Mouse (Mus musculus): Measurements from ENCODE around the gene C130032M10Rik. TPM values are rescaled to one million over a fixed set of nuclear protein-coding genes. Genes with fewer than 3 reads are reported as not detected.

C130032M10Rik gene
- total RNA-seq, 1 experiment = 1.8 TPM

DNA sequence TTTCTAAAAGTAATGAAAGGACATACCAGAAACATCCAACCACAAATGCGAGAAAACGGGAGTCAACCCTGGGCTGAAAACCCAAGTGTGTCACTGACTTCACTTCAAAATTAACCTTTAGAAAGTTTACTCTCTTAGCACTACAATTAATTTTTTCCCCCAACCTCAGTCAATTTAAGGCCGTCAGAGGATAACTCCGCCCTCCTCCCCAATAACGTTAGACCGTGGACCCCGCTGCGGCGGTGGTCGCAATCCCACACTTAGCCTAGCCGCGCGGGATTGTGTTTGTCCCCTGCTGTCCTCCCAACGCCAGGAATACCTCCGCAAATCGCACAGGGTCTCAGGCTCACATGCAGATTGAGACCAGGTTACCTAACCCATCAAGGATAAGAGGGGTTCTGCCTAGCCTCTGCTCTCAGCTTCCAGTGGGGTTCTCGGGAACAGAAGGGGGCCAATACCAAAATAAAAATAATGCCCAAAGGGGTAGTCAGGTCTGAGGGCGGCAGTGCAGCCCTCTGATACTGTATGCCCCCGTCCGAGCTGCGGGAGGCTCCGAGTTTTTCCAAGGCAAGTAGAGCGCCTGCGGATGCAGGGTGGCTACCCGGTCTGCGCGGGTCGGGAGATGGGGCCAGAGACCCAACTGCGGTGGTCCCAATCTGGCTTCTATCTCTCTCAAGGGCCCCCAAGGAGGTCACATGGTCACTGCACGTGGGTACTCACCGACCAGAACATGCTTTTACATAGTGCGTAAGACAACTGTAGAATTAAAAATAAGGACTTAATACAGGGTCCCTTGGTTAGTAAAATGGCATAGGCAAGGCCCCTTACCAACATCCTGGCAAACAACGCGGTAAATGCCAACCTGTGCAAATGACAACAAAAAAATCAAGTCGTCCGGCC is 45.5 kb downstream of the C130032M10Rik start:
- TF ChIP-seq CHD2 (IDR thresholded peaks at IDR 0.05; ENCODE audit: low read depth, low read length) = no peak
- TF ChIP-seq ZNF384 (IDR thresholded peaks at IDR 0.05; ENCODE audit: low read depth, low read length) = no peak
- no peak for TF ChIP-seq HCFC1 (IDR thresholded peaks at IDR 0.05; ENCODE audit: borderline replicate concordance, insufficient read depth, low read length)
- TF ChIP-seq ZC3H11A (IDR thresholded peaks at IDR 0.05; ENCODE audit: borderline replicate concordance, low read depth, low read length) = no peak
- no peak for TF ChIP-seq MAFK (IDR thresholded peaks at IDR 0.05; ENCODE audit: insufficient read depth, low read depth, low read length)
- H3K27ac ChIP-seq (ENCODE audit: insufficient read depth, low read depth, low read length, poor library complexity, severe bottlenecking) = peak overlapping the region; percentile 100; the same call in 1 of the 2 replicates
- H3K9me3 ChIP-seq (ENCODE audit: control insufficient read depth, insufficient read depth, low read depth, low read length) = no peaks in the 10 kb centered on the region
- H3K4me1 ChIP-seq (ENCODE audit: control insufficient read depth in 2 of 2, insufficient read depth in 2 of 2, low read length in 2 of 2, poor library complexity in 1 of 2) = peaks cover 2 to 5% of the 10 kb centered on the region in 2 experiments
- no peak for DNase-seq (ENCODE audit: low read depth, low spot score)
- H3K9ac ChIP-seq (ENCODE audit: insufficient read depth, low read depth, low read length, poor library complexity, severe bottlenecking) = peak overlapping the region; percentile 99
- peak overlapping the region; percentile 91 to 99 for H3K4me3 ChIP-seq (ENCODE audit: insufficient read depth in 1 of 2, low read depth in 1 of 2, low read length in 2 of 2, poor library complexity in 1 of 2, severe bottlenecking in 1 of 2)
- H3K36me3 ChIP-seq (ENCODE audit: control insufficient read depth, insufficient read depth, low read length, poor library complexity, severe bottlenecking) = peaks cover 29% of the 10 kb centered on the region
- in situ Hi-C loops (cut with MboI; ENCODE audit: low sequenced_read_pairs in 2 of 2, unreplicated experiment in 2 of 2) = no loop called here

GRCm38 (mm10) chr9:114561671-114561971 is 46.1 kb downstream of the C130032M10Rik start:
- peak overlapping the region; percentile 100; the same call in 1 of the 2 replicates for H3K27ac ChIP-seq (ENCODE audit: insufficient read depth, low read depth, low read length, poor library complexity, severe bottlenecking)
- no peaks in the 10 kb centered on the region for H3K9me3 ChIP-seq (ENCODE audit: control insufficient read depth, insufficient read depth, low read depth, low read length)
- H3K4me1 ChIP-seq (ENCODE audit: control insufficient read depth in 2 of 2, insufficient read depth in 2 of 2, low read length in 2 of 2, poor library complexity in 1 of 2) = peaks cover 5% of the 10 kb centered on the region in 2 experiments
- DNase-seq (ENCODE audit: low read depth, low spot score) = no peak
- peak overlapping the region; percentile 99 for H3K9ac ChIP-seq (ENCODE audit: insufficient read depth, low read depth, low read length, poor library complexity, severe bottlenecking)
- H3K4me3 ChIP-seq (ENCODE audit: insufficient read depth in 1 of 2, low read depth in 1 of 2, low read length in 2 of 2, poor library complexity in 1 of 2, severe bottlenecking in 1 of 2) = peak overlapping the region; percentile 91 to 99
- peaks cover 29% of the 10 kb centered on the region for H3K36me3 ChIP-seq (ENCODE audit: control insufficient read depth, insufficient read depth, low read length, poor library complexity, severe bottlenecking)
- TF ChIP-seq CHD2 (IDR thresholded peaks at IDR 0.05; ENCODE audit: low read depth, low read length) (no peak), ZC3H11A (IDR thresholded peaks at IDR 0.05; ENCODE audit: borderline replicate concordance, low read depth, low read length) (no peak), HCFC1 (IDR thresholded peaks at IDR 0.05; ENCODE audit: borderline replicate concordance, insufficient read depth, low read length) (no peak), MAFK (IDR thresholded peaks at IDR 0.05; ENCODE audit: insufficient read depth, low read depth, low read length) (no peak), ZNF384 (IDR thresholded peaks at IDR 0.05; ENCODE audit: low read depth, low read length) (no peak)
- in situ Hi-C loops (cut with MboI; ENCODE audit: low sequenced_read_pairs in 2 of 2, unreplicated experiment in 2 of 2) = no loop called here

GRCm38 (mm10) chr9:114562031-114562918 is 46.8 kb downstream of the C130032M10Rik start:
- Histone ChIP-seq H3K4me3 (ENCODE audit: insufficient read depth in 1 of 2, low read depth in 1 of 2, low read length in 2 of 2, poor library complexity in 1 of 2, severe bottlenecking in 1 of 2) (peak overlapping the region; percentile 91 to 99), H3K4me1 (ENCODE audit: control insufficient read depth in 2 of 2, insufficient read depth in 2 of 2, low read length in 2 of 2, poor library complexity in 1 of 2) (peaks cover 5% of the 10 kb centered on the region in 2 experiments), H3K9me3 (ENCODE audit: control insufficient read depth, insufficient read depth, low read depth, low read length) (no peaks in the 10 kb centered on the region), H3K36me3 (ENCODE audit: control insufficient read depth, insufficient read depth, low read length, poor library complexity, severe bottlenecking) (peaks cover 29% of the 10 kb centered on the region), H3K9ac (ENCODE audit: insufficient read depth, low read depth, low read length, poor library complexity, severe bottlenecking) (peak overlapping the region; percentile 99), H3K27ac (ENCODE audit: insufficient read depth, low read depth, low read length, poor library complexity, severe bottlenecking) (peak overlapping the region; percentile 100)
- DNase-seq (ENCODE audit: low read depth, low spot score) = no peak
- in situ Hi-C loops (cut with MboI; ENCODE audit: low sequenced_read_pairs in 2 of 2, unreplicated experiment in 2 of 2) = no loop called here
- TF ChIP-seq MAFK (IDR thresholded peaks at IDR 0.05; ENCODE audit: insufficient read depth, low read depth, low read length) = no peak
- no peak for TF ChIP-seq HCFC1 (IDR thresholded peaks at IDR 0.05; ENCODE audit: borderline replicate concordance, insufficient read depth, low read length)
- TF ChIP-seq ZNF384 (IDR thresholded peaks at IDR 0.05; ENCODE audit: low read depth, low read length) = no peak
- no peak for TF ChIP-seq ZC3H11A (IDR thresholded peaks at IDR 0.05; ENCODE audit: borderline replicate concordance, low read depth, low read length)
- TF ChIP-seq CHD2 (IDR thresholded peaks at IDR 0.05; ENCODE audit: low read depth, low read length) = no peak

DNA sequence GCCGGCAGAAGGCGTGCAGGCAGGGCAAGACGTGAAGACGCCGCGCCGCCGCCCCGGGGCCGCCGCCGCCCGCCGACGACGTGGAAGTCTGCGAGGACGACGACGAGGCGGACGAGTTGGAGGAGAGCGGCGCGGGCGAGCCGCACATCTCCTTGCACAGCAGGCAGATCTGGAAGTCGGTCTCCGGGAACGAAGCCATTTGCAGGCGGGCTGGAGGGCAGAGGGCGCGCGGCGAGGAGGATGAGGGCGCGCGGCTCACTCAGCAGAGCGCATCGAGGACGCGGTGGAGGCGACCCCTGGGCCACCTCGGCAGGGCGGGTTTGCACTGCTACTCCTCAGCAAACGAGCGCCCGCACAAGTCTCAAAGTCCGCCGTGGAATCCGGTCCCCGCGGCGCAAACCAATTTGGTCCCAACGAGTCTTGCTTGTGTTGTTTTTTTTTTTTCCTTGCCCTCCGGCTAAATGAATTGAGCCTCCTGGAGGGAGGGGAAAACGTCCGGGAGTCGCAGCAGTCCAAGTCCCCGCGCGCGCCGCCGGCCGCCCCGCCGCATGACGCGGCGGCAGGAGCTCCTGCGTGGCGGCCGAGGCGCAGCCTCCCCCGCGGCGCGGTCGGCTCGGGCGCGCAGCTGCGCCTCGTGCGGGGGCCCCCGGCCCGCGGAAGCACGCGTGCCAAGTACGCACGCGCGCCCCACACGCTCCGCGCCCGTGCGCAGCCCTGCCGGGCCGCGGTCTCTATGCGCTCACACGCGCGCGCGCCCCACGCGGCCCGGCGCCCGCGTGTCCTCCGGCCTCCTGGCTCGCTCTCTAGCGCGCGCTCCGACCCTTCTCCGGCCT is 47.6 kb downstream of the C130032M10Rik start:
- no peak for DNase-seq (ENCODE audit: low read depth, low spot score)
- Histone ChIP-seq H3K4me1 (ENCODE audit: control insufficient read depth in 2 of 2, insufficient read depth in 2 of 2, low read length in 2 of 2, poor library complexity in 1 of 2) (peaks cover 2 to 5% of the 10 kb centered on the region in 2 experiments), H3K27ac (ENCODE audit: insufficient read depth, low read depth, low read length, poor library complexity, severe bottlenecking) (peak overlapping the region; percentile 100), H3K9me3 (ENCODE audit: control insufficient read depth, insufficient read depth, low read depth, low read length) (no peaks in the 10 kb centered on the region), H3K4me3 (ENCODE audit: insufficient read depth in 1 of 2, low read depth in 1 of 2, low read length in 2 of 2, poor library complexity in 1 of 2, severe bottlenecking in 1 of 2) (peak overlapping the region; percentile 91 to 99), H3K36me3 (ENCODE audit: control insufficient read depth, insufficient read depth, low read length, poor library complexity, severe bottlenecking) (peaks cover 29% of the 10 kb centered on the region), H3K9ac (ENCODE audit: insufficient read depth, low read depth, low read length, poor library complexity, severe bottlenecking) (peak overlapping the region; percentile 99)
- TF ChIP-seq MAFK (IDR thresholded peaks at IDR 0.05; ENCODE audit: insufficient read depth, low read depth, low read length) (no peak), ZNF384 (IDR thresholded peaks at IDR 0.05; ENCODE audit: low read depth, low read length) (peak; percentile 86)
- in situ Hi-C loops (cut with MboI; ENCODE audit: low sequenced_read_pairs in 2 of 2, unreplicated experiment in 2 of 2) = no loop called here

All from ES-E14 (cell line).